Mouse (Mus musculus): ENCODE results near the gene Cpsf4. TPM values are rescaled to one million over a fixed set of nuclear protein-coding genes. Genes with fewer than 3 reads are reported as not detected.
"Not testable (repeated sequence)": the region's sequence is repeated elsewhere in the genome, so short reads cannot be mapped to it uniquely, and the experiment has no call there.

The Cpsf4 gene
- polyA plus RNA-seq, 1 experiment from 2014 or later, result 25.1 TPM

DNA sequence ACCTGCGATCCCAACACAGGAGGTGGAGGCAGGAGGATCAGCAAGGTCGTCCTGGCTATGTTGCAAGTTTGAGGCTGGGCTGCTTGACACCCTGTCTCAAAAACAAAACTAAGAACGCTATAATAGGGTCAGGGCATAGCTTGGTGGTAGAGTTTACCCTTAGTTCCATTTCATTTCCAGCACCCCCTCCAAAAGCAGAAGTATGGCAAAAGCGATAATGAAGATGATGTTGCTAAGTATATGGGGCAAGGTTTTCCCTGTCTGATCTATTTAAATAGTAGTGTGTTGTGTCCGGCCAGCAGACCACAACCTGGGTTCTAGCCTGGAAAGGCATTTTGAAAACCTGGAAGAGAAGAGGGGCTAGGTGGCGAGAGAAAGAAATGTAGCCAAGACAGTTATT, 40.9 kb downstream of the Cpsf4 start:
- Histone ChIP-seq H3K4me1 (ENCODE audit: control insufficient read depth, insufficient read depth, low read length) (peaks cover 8% of the 10 kb centered on the region; the same call in 1 of the 2 replicates), H3K27ac (replicated peaks; ENCODE audit: low read depth, low read length) (no peak overlapping the region), H3K27me3 (replicated peaks; ENCODE audit: control insufficient read depth, insufficient read depth, low read length) (no peaks in the 10 kb centered on the region), H3K4me2 (ENCODE audit: low read depth, low read length) (no peak overlapping the region), H3K9ac (ENCODE audit: low read depth, low read length) (no peak overlapping the region), H3K4me3 (ENCODE audit: low read depth, low read length) (no peak overlapping the region), H3K36me3 (ENCODE audit: control insufficient read depth, insufficient read depth, low read length) (peaks cover 49% of the 10 kb centered on the region), H3K9me3 (ENCODE audit: control insufficient read depth, low read length) (no peaks in the 10 kb centered on the region)
- DNase-seq (ENCODE audit: low spot score) (no peak), ATAC-seq (ENCODE audit: low read depth) (no peak)
- 81% methylated on average over 5 of the region's 6 CpGs for WGBS

- H3K27ac ChIP-seq (replicated peaks; ENCODE audit: low read depth, low read length), result not testable (repeated sequence)
These were observed 41.4 kb downstream of the Cpsf4 start for GRCm38 (mm10) chr5:145208391-145208790.

GRCm38 (mm10) chr5:145211340-145211739, 44.3 kb downstream of the Cpsf4 start:
- H3K4me2 ChIP-seq (ENCODE audit: low read depth, low read length), result no peak overlapping the region
- WGBS, result 94% methylated on average over 4 of the region's 4 CpGs
- no peak for DNase-seq (ENCODE audit: low spot score)

More at GRCm38 (mm10) chr5:145208391-145208790, 41.4 kb downstream of the Cpsf4 start:
- not testable (repeated sequence) for H3K9ac ChIP-seq (ENCODE audit: low read depth, low read length); H3K4me2 ChIP-seq (ENCODE audit: low read depth, low read length); H3K4me3 ChIP-seq (ENCODE audit: low read depth, low read length); H3K27me3 ChIP-seq (replicated peaks; ENCODE audit: control insufficient read depth, insufficient read depth, low read length); H3K4me1 ChIP-seq (ENCODE audit: control insufficient read depth, insufficient read depth, low read length); H3K9me3 ChIP-seq (ENCODE audit: control insufficient read depth, low read length); DNase-seq (ENCODE audit: low spot score); ATAC-seq (ENCODE audit: low read depth)
- H3K36me3 ChIP-seq (ENCODE audit: control insufficient read depth, insufficient read depth, low read length), result peaks cover 54% of the 10 kb centered on the region
- 54% methylated on average over 7 of the region's 11 CpGs for WGBS

DNA sequence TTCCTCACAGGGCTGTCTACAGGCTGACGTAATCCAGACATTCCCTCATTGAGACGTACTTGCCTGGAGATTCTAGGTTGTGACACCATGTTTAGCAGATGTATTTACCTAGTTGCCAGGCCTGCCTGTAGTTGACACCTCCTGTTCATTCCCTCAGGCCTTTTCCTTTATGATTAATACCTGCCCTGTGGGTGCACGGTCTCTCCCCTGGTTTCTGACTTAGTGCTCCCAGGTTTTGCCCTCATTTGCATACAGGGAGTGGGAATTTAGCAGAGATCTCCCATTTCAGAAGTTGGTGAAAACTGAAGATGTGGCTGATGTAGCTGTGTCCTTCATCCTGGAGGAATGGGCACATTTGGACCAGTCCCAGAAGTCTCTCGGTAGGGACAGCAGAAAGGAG, 45.2 kb downstream of the Cpsf4 start:
- Histone ChIP-seq H3K27me3 (replicated peaks; ENCODE audit: control insufficient read depth, insufficient read depth, low read length) (no peaks in the 10 kb centered on the region), H3K4me1 (ENCODE audit: control insufficient read depth, insufficient read depth, low read length) (no peaks in the 10 kb centered on the region), H3K9ac (ENCODE audit: low read depth, low read length) (no peak overlapping the region), H3K36me3 (ENCODE audit: control insufficient read depth, insufficient read depth, low read length) (peaks cover 66% of the 10 kb centered on the region), H3K9me3 (ENCODE audit: control insufficient read depth, low read length) (no peaks in the 10 kb centered on the region), H3K4me2 (ENCODE audit: low read depth, low read length) (no peak overlapping the region), H3K4me3 (ENCODE audit: low read depth, low read length) (no peak overlapping the region), H3K27ac (replicated peaks; ENCODE audit: low read depth, low read length) (no peak overlapping the region)
- WGBS, result 91% methylated on average over 4 of the region's 4 CpGs
- DNase-seq (ENCODE audit: low spot score), result no peak
- ATAC-seq (ENCODE audit: low read depth), result no peak

More at GRCm38 (mm10) chr5:145211340-145211739, 44.3 kb downstream of the Cpsf4 start:
- peaks cover 69% of the 10 kb centered on the region for H3K36me3 ChIP-seq (ENCODE audit: control insufficient read depth, insufficient read depth, low read length)
- H3K9ac ChIP-seq (ENCODE audit: low read depth, low read length), result no peak overlapping the region
- no peak for ATAC-seq (ENCODE audit: low read depth)
- H3K9me3 ChIP-seq (ENCODE audit: control insufficient read depth, low read length), result no peaks in the 10 kb centered on the region
- no peak overlapping the region for H3K4me3 ChIP-seq (ENCODE audit: low read depth, low read length)
- no peaks in the 10 kb centered on the region for H3K27me3 ChIP-seq (replicated peaks; ENCODE audit: control insufficient read depth, insufficient read depth, low read length)
- H3K4me1 ChIP-seq (ENCODE audit: control insufficient read depth, insufficient read depth, low read length), result no peaks in the 10 kb centered on the region
- no peak overlapping the region for H3K27ac ChIP-seq (replicated peaks; ENCODE audit: low read depth, low read length)

GRCm38 (mm10) chr5:145213505-145213904, 46.5 kb downstream of the Cpsf4 start:
- H3K4me2 ChIP-seq (ENCODE audit: low read depth, low read length), result no peak overlapping the region
- no peaks in the 10 kb centered on the region for H3K9me3 ChIP-seq (ENCODE audit: control insufficient read depth, low read length)
- H3K27ac ChIP-seq (replicated peaks; ENCODE audit: low read depth, low read length), result no peak overlapping the region
- ATAC-seq (ENCODE audit: low read depth), result no peak
- no peak for DNase-seq (ENCODE audit: low spot score)
- no peak overlapping the region for H3K9ac ChIP-seq (ENCODE audit: low read depth, low read length)
- peaks cover 69% of the 10 kb centered on the region for H3K36me3 ChIP-seq (ENCODE audit: control insufficient read depth, insufficient read depth, low read length)
- no peaks in the 10 kb centered on the region for H3K4me1 ChIP-seq (ENCODE audit: control insufficient read depth, insufficient read depth, low read length)
- H3K27me3 ChIP-seq (replicated peaks; ENCODE audit: control insufficient read depth, insufficient read depth, low read length), result no peaks in the 10 kb centered on the region
- WGBS, result 96% methylated on average over 3 of the region's 3 CpGs
- H3K4me3 ChIP-seq (ENCODE audit: low read depth, low read length), result no peak overlapping the region

GRCm38 (mm10) chr5:145214679-145215078, 47.7 kb downstream of the Cpsf4 start:
- Histone ChIP-seq H3K4me1 (ENCODE audit: control insufficient read depth, insufficient read depth, low read length) (no peaks in the 10 kb centered on the region), H3K9ac (ENCODE audit: low read depth, low read length) (no peak overlapping the region), H3K4me3 (ENCODE audit: low read depth, low read length) (no peak overlapping the region), H3K9me3 (ENCODE audit: control insufficient read depth, low read length) (no peaks in the 10 kb centered on the region), H3K36me3 (ENCODE audit: control insufficient read depth, insufficient read depth, low read length) (peaks cover 73% of the 10 kb centered on the region), H3K4me2 (ENCODE audit: low read depth, low read length) (no peak overlapping the region), H3K27ac (replicated peaks; ENCODE audit: low read depth, low read length) (no peak overlapping the region), H3K27me3 (replicated peaks; ENCODE audit: control insufficient read depth, insufficient read depth, low read length) (no peaks in the 10 kb centered on the region)
- DNase-seq (ENCODE audit: low spot score), result no peak
- WGBS, result 70% methylated on average over 4 of the region's 4 CpGs
- no peak for ATAC-seq (ENCODE audit: low read depth)

- 91% methylated on average over 6 of the region's 6 CpGs for WGBS
- DNase-seq (ENCODE audit: low spot score), result no peak
- no peak overlapping the region for H3K27ac ChIP-seq (replicated peaks; ENCODE audit: low read depth, low read length)
- no peak overlapping the region for H3K4me3 ChIP-seq (ENCODE audit: low read depth, low read length)
- H3K27me3 ChIP-seq (replicated peaks; ENCODE audit: control insufficient read depth, insufficient read depth, low read length), result no peaks in the 10 kb centered on the region
- H3K9ac ChIP-seq (ENCODE audit: low read depth, low read length), result no peak overlapping the region
- no peak overlapping the region for H3K4me2 ChIP-seq (ENCODE audit: low read depth, low read length)
- no peaks in the 10 kb centered on the region for H3K4me1 ChIP-seq (ENCODE audit: control insufficient read depth, insufficient read depth, low read length)
- ATAC-seq (ENCODE audit: low read depth), result no peak
- H3K36me3 ChIP-seq (ENCODE audit: control insufficient read depth, insufficient read depth, low read length), result peaks cover 70% of the 10 kb centered on the region
- no peaks in the 10 kb centered on the region for H3K9me3 ChIP-seq (ENCODE audit: control insufficient read depth, low read length)
These were observed 50.7 kb downstream of the Cpsf4 start for GRCm38 (mm10) chr5:145217746-145218145.

- H3K36me3 ChIP-seq (ENCODE audit: control insufficient read depth, insufficient read depth, low read length), result peaks cover 65% of the 10 kb centered on the region
- ATAC-seq (ENCODE audit: low read depth), result no peak
These were observed 51.2 kb downstream of the Cpsf4 start for GRCm38 (mm10) chr5:145218206-145218605.

GRCm38 (mm10) chr5:145218671-145219070, 51.7 kb downstream of the Cpsf4 start:
- Histone ChIP-seq H3K36me3 (ENCODE audit: control insufficient read depth, insufficient read depth, low read length) (peaks cover 60% of the 10 kb centered on the region), H3K9me3 (ENCODE audit: control insufficient read depth, low read length) (no peaks in the 10 kb centered on the region), H3K4me1 (ENCODE audit: control insufficient read depth, insufficient read depth, low read length) (no peaks in the 10 kb centered on the region), H3K4me2 (ENCODE audit: low read depth, low read length) (no peak overlapping the region), H3K27ac (replicated peaks; ENCODE audit: low read depth, low read length) (no peak overlapping the region), H3K4me3 (ENCODE audit: low read depth, low read length) (no peak overlapping the region), H3K27me3 (replicated peaks; ENCODE audit: control insufficient read depth, insufficient read depth, low read length) (no peaks in the 10 kb centered on the region), H3K9ac (ENCODE audit: low read depth, low read length) (no peak overlapping the region)
- WGBS, result 96% methylated on average over 20 of the region's 20 CpGs
- ATAC-seq (ENCODE audit: low read depth) (no peak), DNase-seq (ENCODE audit: low spot score) (no peak)

More at GRCm38 (mm10) chr5:145218206-145218605, 51.2 kb downstream of the Cpsf4 start:
- DNase-seq (ENCODE audit: low spot score), result no peak
- 93% methylated on average over 21 of the region's 21 CpGs for WGBS
- Histone ChIP-seq H3K4me2 (ENCODE audit: low read depth, low read length) (no peak overlapping the region), H3K27me3 (replicated peaks; ENCODE audit: control insufficient read depth, insufficient read depth, low read length) (no peaks in the 10 kb centered on the region), H3K4me1 (ENCODE audit: control insufficient read depth, insufficient read depth, low read length) (no peaks in the 10 kb centered on the region), H3K27ac (replicated peaks; ENCODE audit: low read depth, low read length) (no peak overlapping the region), H3K4me3 (ENCODE audit: low read depth, low read length) (no peak overlapping the region), H3K9me3 (ENCODE audit: control insufficient read depth, low read length) (no peaks in the 10 kb centered on the region), H3K9ac (ENCODE audit: low read depth, low read length) (no peak overlapping the region)
